Mouse (Mus musculus): ENCODE measurements around the gene Ppp2r5c.

Ppp2r5c gene

DNA sequence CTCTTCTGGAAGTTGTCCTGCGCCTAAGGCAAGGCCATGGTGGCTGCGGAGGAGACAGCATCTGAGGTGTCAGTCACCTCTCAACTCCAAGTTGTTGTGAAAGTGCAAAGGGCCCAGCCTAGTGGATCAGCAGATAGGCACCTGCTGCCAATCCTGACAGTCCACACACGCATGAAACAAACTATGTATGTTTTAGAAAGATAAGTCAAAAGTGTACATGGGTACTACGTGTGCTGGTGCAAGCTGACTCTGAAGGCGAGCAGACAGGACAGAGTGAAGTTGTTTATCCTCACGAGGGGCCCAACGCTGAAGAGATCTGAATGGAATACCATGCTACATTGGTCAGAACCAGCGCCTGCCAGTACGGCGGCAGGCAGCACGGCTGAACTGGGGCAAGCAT is 117.9 kb downstream of the Ppp2r5c start:
- no peak for DNase-seq

DNA sequence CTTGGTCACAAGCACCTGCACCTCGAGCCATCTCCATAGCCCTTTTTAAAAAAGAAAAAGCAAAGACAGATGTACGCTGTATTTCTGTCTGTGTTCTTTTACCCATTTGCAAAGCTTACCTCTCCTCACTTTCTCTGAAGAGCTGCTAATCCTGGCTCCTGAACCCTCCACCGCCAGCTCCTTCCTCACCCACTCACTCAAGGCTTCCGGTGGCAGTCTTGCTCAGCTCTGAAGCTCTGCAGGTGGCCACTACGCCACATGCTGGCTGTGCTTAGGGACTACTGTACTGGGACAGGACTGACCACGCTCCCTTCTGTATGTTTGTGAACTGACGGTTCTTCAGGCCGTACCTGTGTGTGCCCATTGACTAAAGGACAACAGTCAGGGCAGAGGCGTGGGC is 119.4 kb downstream of the Ppp2r5c start:
- no peak for DNase-seq

DNA sequence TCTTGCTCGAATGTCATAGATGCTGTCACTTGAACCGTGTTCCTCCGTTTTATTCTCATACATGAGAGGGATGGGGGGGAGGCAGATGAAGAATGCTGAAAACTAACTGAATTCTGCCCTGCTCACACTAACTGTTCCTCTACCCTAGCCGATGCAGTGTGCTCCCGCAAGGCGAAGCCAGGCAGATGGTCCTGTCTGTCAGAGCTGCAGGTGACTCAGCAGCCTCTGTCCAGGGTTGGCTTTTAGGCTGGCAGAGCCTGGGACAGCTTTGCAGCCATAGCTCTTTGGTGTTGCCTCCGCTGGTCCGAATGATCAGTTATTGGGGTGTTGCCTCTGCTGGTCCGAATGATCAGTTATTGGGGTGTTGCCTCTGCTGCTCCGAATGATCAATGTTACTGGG is 124.1 kb downstream of the Ppp2r5c start:
- DNase-seq = no peak

DNA sequence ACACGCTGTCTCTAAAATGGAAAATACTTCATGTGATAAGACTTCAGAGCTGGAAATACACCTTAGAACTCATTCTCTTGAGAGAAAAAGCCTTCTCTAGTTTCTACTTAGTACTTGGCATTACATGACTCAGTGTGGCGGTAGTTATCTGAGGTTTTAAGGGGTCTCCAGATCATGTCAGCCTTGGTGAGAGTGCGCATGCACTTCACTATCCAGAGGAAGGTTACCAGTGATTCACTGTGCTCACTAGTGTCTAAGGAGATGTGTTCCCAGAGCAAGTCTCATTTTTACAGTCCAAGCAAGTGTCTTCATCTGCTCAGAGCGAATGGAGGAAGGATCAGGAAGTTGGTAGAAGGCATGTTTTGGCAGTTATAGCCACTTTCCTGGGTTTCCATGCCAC is 125.4 kb downstream of the Ppp2r5c start:
- no peak for DNase-seq

DNA sequence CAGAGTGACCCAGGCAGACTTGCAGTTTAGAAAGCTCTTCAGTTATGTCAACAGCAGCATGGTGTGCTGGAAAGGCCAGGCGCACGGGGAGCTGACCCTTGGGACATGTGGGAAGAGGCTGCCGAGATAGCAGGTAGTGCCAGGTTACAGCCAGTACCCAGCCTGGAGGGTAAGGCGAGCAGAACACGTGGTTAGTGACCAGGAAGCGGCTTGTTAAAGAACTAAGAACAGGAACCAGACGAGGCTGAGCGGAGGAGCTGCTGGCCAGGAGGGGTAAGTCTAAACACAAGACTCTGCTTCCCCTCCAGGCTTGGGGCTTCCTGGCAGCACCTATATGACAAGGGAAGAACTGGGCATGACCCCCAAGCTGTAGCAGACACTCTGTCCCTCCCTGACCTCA is 126.7 kb downstream of the Ppp2r5c start:
- DNase-seq = no peak

DNA sequence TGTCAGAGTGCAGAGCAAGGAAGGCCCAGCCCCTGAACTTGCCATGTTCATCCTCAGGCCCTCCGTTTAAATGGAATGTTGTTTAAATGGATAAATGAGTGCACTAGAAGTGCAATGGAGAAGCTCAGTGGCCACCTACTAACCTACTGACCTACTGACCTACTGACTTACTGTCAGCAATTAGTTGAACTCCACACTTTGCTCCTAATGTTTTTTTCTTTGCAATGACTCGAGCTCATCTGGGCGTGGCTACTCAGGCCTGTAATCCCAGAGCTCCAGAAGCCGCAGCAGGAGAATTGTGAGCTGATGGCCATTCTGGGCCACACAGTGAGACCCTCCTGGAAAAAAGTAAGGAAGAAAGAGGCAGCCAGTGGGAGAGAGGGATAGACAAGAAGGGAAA is 129.0 kb downstream of the Ppp2r5c start:
- no peak for DNase-seq

DNA sequence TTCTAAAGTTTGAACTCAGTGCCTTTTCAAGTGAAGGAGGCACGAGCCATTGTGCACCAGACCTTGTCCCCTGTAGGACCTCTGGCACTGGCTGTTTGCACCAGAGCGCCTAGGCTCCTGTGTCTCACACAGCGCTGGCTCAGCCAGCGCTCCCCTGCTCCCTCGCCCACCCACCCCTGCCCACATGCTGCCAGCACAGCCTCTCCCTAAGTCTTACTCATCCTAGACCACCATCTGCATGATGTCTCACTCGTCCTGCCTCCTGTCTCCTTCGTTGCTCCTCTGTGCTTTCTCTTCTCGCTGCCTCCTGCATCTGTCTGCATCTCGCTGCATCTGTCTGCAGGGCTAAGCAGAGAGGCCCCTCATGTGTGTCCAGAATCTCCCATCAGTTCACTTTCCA is 131.4 kb downstream of the Ppp2r5c start:
- DNase-seq = no peak

DNA sequence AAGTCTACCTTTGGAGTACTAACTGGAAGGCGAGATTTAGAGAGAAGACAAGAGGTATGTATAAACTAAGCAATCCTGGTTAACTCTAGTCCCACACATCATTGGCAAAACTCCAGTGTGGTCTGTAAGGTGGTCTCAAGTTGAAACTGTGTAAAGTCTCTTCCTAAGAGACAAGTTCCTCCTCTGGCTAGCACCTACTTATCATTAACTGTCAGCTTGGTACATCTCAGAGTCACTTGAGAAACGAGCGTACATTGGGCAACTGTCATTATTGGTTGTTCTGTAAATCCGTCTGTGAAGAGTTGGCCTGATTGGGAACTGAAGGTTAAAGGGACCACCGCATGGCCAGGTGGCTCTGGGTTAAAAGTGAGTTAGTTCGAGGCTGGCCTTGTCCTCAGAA is 141.7 kb downstream of the Ppp2r5c start:
- DNase-seq = no peak

DNA sequence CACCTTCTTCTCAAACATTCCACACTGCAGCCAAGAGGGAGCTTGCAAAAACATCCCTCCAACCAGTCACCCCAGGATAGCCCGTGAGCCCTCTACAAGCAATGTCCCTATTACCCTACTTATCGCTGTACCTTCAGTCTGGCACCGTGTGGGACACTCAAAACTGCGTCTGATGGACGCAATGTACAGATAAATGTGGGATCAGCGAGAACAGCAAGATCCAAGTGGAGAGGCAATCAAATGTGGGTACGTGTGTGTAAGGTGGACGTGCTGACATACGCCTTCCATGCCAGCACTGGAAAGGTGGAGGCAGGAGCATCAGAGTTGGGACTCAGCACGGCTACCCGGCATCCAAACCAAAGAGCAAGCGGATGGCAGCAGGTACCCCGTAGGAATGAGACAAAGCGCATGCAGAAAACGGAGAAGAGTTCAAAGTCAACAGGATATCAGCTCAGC is 143.9 kb downstream of the Ppp2r5c start:
- no peak for DNase-seq

DNA sequence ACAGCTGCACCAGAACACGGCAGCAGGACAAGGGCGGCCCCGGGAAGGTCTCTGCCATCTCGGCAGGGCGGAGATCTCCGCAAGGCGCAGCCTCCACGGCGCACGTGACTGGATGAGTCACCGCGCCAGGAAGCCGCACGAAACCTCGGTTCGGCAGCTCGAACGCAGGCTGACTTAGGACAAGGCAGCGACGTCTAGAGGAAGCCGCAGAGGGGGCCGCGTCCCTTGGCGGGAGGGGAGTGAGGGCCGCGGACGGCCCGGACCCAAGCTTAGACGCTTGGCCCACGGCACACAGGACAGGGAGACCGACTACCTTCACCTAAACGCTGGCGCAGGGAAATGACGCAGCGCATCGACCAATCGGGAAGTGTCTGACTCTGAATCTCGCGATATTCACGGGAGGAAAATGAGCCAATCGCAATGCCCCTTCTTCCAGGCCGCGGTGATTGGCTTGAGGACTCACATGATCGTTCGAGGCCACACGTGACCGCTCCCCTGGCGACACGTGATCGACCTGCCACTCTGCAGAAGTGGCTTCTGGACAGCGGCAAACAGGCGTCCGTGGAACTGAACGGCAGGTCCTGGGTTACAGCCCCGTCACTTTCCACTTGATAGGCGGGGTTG is 144.5 kb downstream of the Ppp2r5c start:
- peak; percentile 98 for DNase-seq

DNA sequence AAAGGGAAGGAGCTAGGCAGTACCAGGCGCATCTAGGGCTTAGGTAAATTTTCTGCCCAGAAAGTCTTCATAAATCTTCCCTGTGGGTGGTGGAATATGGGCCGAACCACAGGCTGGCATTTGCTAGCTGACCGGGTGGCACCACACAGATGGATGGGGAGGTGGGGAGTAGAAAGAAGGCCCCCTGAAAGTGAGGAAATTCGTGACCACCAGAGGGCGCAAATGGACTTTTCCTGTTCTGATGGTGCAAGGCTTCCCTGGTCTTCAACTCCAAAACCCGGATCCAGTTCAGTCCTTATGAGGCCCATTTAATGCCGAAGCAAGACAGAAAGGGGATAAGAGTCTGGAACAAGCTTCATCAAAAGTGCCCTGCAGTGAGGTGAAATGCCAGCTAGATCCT is 151.6 kb downstream of the Ppp2r5c start:
- DNase-seq = peak; percentile 76

DNA sequence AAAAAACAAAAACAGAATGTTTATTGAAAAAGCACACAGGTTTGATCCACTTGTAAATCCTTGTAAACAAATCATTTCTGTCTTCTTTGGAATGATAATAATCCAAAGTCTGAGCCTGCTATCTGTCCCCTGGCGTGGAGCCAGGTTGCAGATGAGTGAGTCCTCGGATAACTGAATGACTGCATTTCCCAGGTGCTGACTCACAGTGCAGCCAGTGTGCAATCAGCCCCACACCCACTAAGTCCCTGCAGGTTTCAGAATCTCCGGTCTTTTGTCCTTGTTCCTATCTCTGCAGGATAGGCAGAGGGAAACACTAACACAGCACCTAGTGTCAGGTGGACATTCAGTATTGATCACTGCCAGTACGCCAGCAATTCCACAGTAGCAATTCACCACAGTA is 152.9 kb downstream of the Ppp2r5c start:
- DNase-seq = no peak

DNA sequence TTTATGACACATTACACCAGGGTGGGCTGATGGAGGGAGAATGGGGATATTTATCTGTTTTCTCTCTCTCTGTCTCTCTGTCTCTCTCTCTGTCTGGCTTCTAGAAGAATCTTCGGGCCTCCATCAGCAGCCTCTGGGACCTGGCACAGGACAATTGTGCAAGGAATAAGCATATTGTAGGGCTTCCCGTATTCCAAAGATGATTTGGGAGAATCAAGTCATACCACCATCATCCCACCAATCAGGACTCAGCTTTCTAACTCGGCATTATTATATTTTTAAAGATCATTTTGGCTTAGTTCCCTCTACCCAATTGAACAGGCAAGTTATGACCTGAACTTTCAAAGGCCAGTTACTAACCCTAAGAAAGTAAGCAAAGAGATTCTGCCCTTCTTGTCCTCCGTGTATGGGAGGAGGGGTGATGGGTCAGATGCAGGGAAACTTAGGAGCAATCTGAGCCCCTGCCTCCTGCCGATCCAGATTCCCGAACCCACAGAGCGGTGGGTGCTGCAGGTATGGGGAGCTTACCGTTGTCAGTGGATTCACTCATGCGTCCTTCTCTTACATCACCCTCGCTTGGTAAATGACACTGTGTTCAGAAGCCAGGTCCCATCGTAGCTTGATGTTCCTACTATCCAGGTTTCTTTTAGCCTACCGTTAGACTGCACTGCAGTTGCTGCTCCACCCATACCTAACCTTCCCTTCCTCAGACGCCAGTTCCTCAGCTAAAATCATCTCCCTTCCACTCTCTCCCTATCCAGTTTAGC is 153.5 kb downstream of the Ppp2r5c start:
- DNase-seq = peak; percentile 35

DNA sequence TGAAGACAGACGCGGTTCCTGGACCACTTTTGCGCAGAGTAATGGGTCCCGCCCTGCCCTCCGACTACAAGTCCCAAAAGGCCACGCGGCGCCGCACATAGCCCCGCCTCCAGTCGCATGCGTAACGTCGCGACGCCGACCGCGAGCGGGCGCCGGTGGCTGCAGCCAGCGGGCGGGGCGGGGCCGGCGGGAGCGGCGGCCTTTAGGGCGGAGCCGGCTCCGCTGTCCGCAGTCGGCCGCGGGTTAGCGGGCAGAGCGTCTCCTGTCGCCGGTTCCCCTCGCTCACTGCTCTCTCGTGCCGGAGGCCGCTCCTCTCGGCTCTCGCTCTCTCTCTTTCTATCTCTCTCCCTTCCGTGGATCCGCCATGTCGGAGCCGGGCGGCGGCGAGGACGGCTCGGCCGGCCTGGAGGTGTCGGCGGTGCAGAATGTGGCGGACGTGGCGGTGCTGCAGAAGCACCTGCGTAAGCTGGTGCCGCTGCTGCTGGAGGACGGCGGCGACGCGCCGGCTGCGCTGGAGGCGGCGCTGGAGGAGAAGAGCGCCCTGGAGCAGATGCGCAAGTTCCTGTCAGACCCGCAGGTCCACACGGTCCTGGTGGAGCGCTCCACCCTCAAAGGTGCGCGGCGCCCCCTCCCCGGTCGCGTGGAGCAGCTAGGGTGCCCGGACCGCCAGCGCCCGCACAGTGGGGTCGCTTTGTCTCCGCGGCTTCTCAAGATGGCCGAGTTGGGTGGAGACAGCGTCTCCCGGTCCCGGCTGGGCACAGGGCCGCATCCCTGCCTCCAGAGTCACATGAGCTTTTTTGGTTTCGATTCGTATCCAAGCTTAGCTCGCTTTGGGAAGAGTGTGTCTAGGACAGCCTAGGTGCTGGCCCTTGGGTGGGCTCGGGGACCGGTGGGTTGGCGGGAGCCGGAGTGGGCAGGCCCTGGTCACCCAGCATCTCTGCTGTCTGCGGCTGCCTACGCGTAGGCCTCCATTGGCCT is 154.6 kb downstream of the Ppp2r5c start, which contains the start of gene Dync1h1:
Dync1h1 (plus strand) TSS at position 212 of the 978 bp plus-strand sequence.
- peak; percentile 91 for DNase-seq

DNA sequence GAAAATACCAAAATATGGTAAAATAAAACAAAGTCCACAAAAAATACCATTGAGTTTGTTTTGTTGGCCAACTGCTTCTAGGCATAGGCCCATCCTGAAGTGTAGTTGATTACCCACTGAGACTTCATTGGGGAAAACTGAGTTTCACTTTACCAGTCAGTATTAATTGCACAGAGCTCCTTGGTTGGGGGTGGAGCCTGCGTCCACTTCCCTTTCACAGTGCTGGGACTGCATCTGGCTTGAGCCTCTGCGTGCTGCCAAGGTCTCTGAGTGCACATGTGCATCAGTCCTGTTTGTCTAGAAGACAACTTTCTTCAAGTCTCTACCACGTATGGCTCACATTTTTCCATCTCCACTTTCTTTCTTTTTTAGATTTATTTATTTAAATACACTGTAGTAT is 159.2 kb downstream of the Ppp2r5c start:
- no peak for DNase-seq

DNA sequence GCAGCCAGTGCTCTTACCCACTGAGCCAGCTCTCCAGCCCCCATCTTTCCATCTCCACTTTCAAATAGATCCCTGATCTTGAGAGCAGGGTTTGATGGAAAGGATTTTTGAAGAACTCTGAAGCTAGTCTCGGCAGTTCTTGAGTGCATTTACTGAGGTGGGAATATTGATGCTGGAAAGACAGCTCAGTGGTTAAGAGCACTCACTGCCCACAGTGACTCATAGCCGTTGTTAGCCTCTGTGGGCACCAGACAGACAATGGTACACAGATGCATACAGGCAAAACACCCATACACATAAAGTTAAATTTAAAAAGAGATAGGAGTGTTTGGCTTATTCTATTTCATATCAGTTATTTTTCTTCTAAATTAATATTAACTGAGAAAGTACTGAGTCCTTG is 159.8 kb downstream of the Ppp2r5c start:
- no peak for DNase-seq

DNA sequence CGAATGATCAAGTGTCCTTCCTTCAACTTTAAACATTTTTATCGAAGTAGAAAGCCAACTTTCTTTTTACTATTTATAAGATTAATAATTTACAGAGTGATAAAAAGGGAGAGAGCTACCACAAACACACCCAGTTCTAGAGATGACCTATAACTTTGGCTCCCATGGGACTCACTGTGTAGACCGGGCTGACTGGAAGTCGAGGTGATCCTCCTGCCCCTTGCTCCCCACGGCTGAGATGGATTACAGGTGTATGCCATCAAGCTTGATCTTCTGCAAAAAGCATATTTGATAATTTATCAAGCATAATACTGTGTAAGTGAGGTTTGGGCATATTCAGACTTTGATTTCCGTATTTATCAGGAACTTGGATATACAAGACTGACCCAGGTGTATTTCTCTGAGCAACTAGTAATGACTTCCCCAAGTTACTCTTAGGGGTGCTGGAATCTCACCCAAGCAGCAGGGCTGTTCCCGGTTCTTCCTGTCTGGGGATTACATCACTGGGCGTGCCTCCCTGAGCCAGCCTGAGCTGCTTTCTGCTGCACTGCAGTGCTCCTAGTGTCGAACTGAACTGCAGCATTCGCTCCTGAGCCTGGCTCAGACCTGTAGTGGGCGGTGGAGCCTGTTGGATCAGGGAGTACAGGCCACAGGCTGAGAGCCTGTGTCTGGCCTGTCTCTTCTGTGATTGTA is 161.7 kb downstream of the Ppp2r5c start:
- peak; percentile 56 for DNase-seq

DNA sequence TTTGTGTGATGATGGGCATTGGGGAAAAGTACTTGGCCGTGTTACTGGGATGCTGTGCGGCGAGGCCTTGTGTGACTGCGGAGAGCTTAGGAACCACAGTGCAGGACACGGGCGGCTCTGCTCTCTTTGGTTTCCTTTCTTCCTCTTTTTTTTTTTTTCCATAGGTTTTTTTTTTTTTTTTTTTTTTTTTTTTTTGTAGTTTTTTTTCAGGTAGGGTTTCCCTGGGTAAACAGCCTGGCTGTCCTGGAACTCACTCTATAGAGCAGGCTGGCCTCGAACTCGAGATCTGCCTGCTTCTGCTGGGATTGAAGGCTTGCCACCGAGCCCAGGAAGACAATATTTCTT is 162.2 kb downstream of the Ppp2r5c start:
- no peak for DNase-seq

DNA sequence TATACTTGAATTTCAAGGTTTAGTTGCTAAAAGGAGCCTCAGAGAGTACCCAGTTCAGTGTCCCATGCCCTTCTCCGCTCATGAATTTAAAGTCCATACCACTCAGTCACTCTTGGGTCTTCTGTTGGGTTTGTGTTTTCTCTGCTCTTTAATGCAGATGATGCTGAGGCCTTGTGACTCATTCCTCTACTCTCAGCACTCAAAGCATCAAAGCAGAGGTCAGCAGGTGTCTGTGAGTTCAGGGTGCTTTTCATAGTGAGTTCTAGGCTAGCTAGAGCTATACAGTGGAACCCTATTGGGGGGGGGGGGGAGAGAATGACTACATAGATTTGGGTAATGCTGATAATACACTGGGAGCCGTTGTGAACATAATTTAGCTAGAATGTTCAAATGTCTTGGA is 163.8 kb downstream of the Ppp2r5c start:
- no peak for DNase-seq

DNA sequence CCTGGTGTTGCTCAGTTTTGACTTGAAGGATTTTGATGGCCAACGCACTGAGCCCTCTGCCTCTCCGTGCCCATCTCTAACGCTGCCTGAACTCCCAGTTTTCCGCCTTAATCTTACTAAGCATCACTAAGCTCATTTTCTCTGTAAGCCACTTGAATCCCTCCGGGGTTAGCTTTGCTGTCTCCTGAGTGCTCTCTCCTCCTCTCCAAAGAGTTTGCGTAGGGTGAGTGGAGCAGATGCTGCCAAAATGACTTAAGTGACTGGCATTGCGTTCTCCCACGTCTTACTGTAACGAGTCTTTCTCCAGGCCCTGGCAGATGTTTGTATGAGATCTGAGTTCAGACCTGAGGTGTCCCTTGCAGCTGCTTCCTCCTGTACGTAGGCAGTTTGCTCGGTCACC is 183.1 kb downstream of the Ppp2r5c start:
- no peak for DNase-seq
